ENCODE assay signal across 9 mouse cellular contexts in genomic region chr17:56023386-56023785, GRCm38 (mm10). TPM values are rescaled to one million over a fixed set of nuclear protein-coding genes. Genes with fewer than 3 reads are reported as not detected.
A peak's percentile ranks its signal among the peaks of the same experiment; 100 is the strongest.
DNase-seq lines count a peak whose midpoint lies in the region; ATAC-seq and TF ChIP-seq lines count a peak whose summit lies in the region.
"Had no signal": no experiment of that assay in that cellular context is flagged by ENCODE, and none has a peak within 500 bp of the region (broad histone marks: within the 10 kb centered on the region; RNA-seq: fewer than 3 reads in every experiment).

No protein-coding gene starts in this region.

- H3K27me3 ChIP-seq in spleen, adult 2 months (ENCODE audit: control insufficient read depth, insufficient read depth, low read length): no peaks in the 10 kb centered on the region
- H3K27me3 ChIP-seq in intestine, postnatal 0 days (replicated peaks; ENCODE audit: control insufficient read depth, insufficient read depth, low read length): no peaks in the 10 kb centered on the region
- H3K27me3 ChIP-seq in stomach, embryonic 15.5 days (replicated peaks): no peaks in the 10 kb centered on the region
- H3K27me3 ChIP-seq in kidney, embryonic 14.5 days (ENCODE audit: control insufficient read depth, insufficient read depth, low read length): no peaks in the 10 kb centered on the region
- H3K27me3 ChIP-seq: forebrain, embryonic 15.5 days had no signal

- H3K4me1 ChIP-seq in spleen, adult 2 months (ENCODE audit: control insufficient read depth, insufficient read depth, insufficient read length): peaks cover 52% of the 10 kb centered on the region
- no peaks in the 10 kb centered on the region for H3K4me1 ChIP-seq in intestine, postnatal 0 days (replicated peaks; ENCODE audit: control insufficient read depth, insufficient read depth, low read length)
- H3K4me1 ChIP-seq in stomach, embryonic 15.5 days: 0 out of 2 replicates have a peak, but pooled peaks cover 8% of the 10 kb centered on the region
- H3K4me1 ChIP-seq in kidney, embryonic 14.5 days (ENCODE audit: control insufficient read depth, insufficient read depth, low read length): peaks cover 12% of the 10 kb centered on the region

- ATAC-seq in intestine, postnatal 0 days: no peak
- ATAC-seq in stomach, embryonic 15.5 days (ENCODE audit: insufficient read depth, low FRiP score, low read depth): no peak; the same call in 1 of the 2 replicates
- ATAC-seq in kidney, embryonic 14.5 days (ENCODE audit: low FRiP score, low TSS enrichment): no peak
- ATAC-seq: forebrain, embryonic 15.5 days had no signal

- TF ChIP-seq POLR2A in spleen, adult 2 months (IDR thresholded peaks at IDR 0.05; ENCODE audit: low read depth, low read length): no peak

- H3K9ac ChIP-seq in intestine, postnatal 0 days (ENCODE audit: low read depth, low read length): no peak overlapping the region
- H3K9ac ChIP-seq in stomach, embryonic 15.5 days: no peak overlapping the region
- H3K9ac ChIP-seq in kidney, embryonic 14.5 days (ENCODE audit: low read depth, low read length): no peak overlapping the region
- H3K9ac ChIP-seq: forebrain, embryonic 15.5 days had no signal

- peak overlapping the region; percentile 43 for H3K27ac ChIP-seq in spleen, adult 2 months (ENCODE audit: insufficient read depth, low read length)
- H3K27ac ChIP-seq in intestine, postnatal 0 days (ENCODE audit: low read depth, low read length): 0 out of 2 replicates have a peak overlapping the region, but pooled peaks have one; percentile 16
- H3K27ac ChIP-seq in stomach, embryonic 15.5 days: peak overlapping the region; percentile 12; the same call in 1 of the 2 replicates
- no peak overlapping the region for H3K27ac ChIP-seq in kidney, embryonic 14.5 days (ENCODE audit: low read depth, low read length)

- WGBS in spleen, adult 2 months: 38% methylated on average over 5 of the region's 5 CpGs
- WGBS in intestine, postnatal 0 days: 33% methylated on average over 5 of the region's 5 CpGs
- 78% methylated on average over 5 of the region's 5 CpGs for WGBS in stomach, embryonic 15.5 days
- 71% methylated on average over 5 of the region's 5 CpGs for WGBS in kidney, embryonic 14.5 days

- H3K4me3 ChIP-seq in spleen, adult 2 months (ENCODE audit: extremely low read depth, insufficient read depth, insufficient read length): no peak overlapping the region
- H3K4me3 ChIP-seq in intestine, postnatal 0 days (ENCODE audit: low read depth, low read length): no peak overlapping the region
- no peak overlapping the region for H3K4me3 ChIP-seq in stomach, embryonic 15.5 days (replicated peaks)
- H3K4me3 ChIP-seq in kidney, embryonic 14.5 days (ENCODE audit: low read length): no peak overlapping the region
- H3K4me3 ChIP-seq: forebrain, embryonic 15.5 days had no signal

- no peak overlapping the region for H3K4me2 ChIP-seq in intestine, postnatal 0 days (replicated peaks; ENCODE audit: low read depth)
- H3K4me2 ChIP-seq in stomach, embryonic 15.5 days: no peak overlapping the region
- H3K4me2 ChIP-seq in kidney, embryonic 14.5 days (replicated peaks; ENCODE audit: low read depth, low read length): no peak overlapping the region
- H3K4me2 ChIP-seq: forebrain, embryonic 15.5 days had no signal

- H3K9me3 ChIP-seq in intestine, postnatal 0 days (ENCODE audit: control insufficient read depth): no peaks in the 10 kb centered on the region
- H3K9me3 ChIP-seq in stomach, embryonic 15.5 days: no peaks in the 10 kb centered on the region
- H3K9me3 ChIP-seq in kidney, embryonic 14.5 days (ENCODE audit: control insufficient read depth, low read length): no peaks in the 10 kb centered on the region
- H3K9me3 ChIP-seq: forebrain, embryonic 15.5 days had no signal

- H3K36me3 ChIP-seq in spleen, adult 2 months (ENCODE audit: control insufficient read depth, insufficient read depth, low read length): 0 out of 2 replicates have a peak, but pooled peaks cover 2% of the 10 kb centered on the region
- peaks cover 23% of the 10 kb centered on the region for H3K36me3 ChIP-seq in intestine, postnatal 0 days (ENCODE audit: control insufficient read depth, insufficient read depth)
- H3K36me3 ChIP-seq in stomach, embryonic 15.5 days: peaks cover 13% of the 10 kb centered on the region
- H3K36me3 ChIP-seq in kidney, embryonic 14.5 days (ENCODE audit: control insufficient read depth, insufficient read depth, low read length): peaks cover 18% of the 10 kb centered on the region; the same call in 1 of the 2 replicates

- no peak for TF ChIP-seq CTCF in spleen, adult 2 months (IDR thresholded peaks at IDR 0.05; ENCODE audit: extremely low read depth, insufficient read depth, insufficient read length, insufficient replicate concordance)
- TF ChIP-seq CTCF in intestine, postnatal 0 days (IDR thresholded peaks at IDR 0.05; ENCODE audit: low read depth): no peak

- DNase-seq in heart, adult 11 months: peak; percentile 96
- DNase-seq in heart, postnatal 25 days (ENCODE audit: low spot score): no peak
- DNase-seq in spleen, adult 2 months (ENCODE audit: low read depth in 1 of 2, low spot score in 2 of 2): peak in 1 of 2 experiments; percentile 38
- DNase-seq in spleen, postnatal 10 days (ENCODE audit: low spot score in 2 of 2): no peak
- DNase-seq in gastrocnemius, postnatal 4 days (ENCODE audit: low spot score in 2 of 2): no peak

- intact Hi-C loops in heart, postnatal 25 days (cut with DNase I): no loop called here

RNA-seq across cellular contexts. Expression of gene Sh3gl1, which starts 13.0 kb away (rescaled TPM):
- 10 to 100 TPM; 17.6 to 19.8 TPM for total RNA-seq in heart, postnatal 25 days (2021)
- polyA plus RNA-seq in spleen, adult 2 months (2012; rRNA removed): 72.3 and 80.8 TPM in 2 replicates
- polyA plus RNA-seq in intestine, postnatal 0 days (2015; fragmentation: Nextera tagmentation; extraction: Ambion mirVana): 92.3 and 97.0 TPM in 2 replicates
- polyA plus RNA-seq in stomach, embryonic 15.5 days (2015; fragmentation: Nextera tagmentation; extraction: Ambion mirVana): 136 and 142 TPM in 2 replicates
- total RNA-seq in gastrocnemius, postnatal 4 days (2021): 10 to 100 TPM; 56.0 to 59.9 TPM
- 145 and 155 TPM in 2 replicates for polyA plus RNA-seq in kidney, embryonic 14.5 days (2014; fragmentation: Nextera tagmentation; extraction: Ambion mirVana)

RNA-seq across cellular contexts. Expression of gene Chaf1a, which starts 16.9 kb away (rescaled TPM):
- 1 to 10 TPM in 1 of 2 experiments, under 1 TPM in 1; 0.95 to 1.2 TPM for total RNA-seq in heart, postnatal 25 days (2021)
- 2.8 and 4.3 TPM in 2 replicates for polyA plus RNA-seq in spleen, adult 2 months (2012; rRNA removed)
- 4.8 and 5.2 TPM in 2 replicates for polyA plus RNA-seq in intestine, postnatal 0 days (2015; fragmentation: Nextera tagmentation; extraction: Ambion mirVana)
- polyA plus RNA-seq in stomach, embryonic 15.5 days (2015; fragmentation: Nextera tagmentation; extraction: Ambion mirVana): 21.7 and 22.4 TPM in 2 replicates
- 10 to 100 TPM; 13.4 to 14.0 TPM for total RNA-seq in gastrocnemius, postnatal 4 days (2021)
- polyA plus RNA-seq in kidney, embryonic 14.5 days (2014; fragmentation: Nextera tagmentation; extraction: Ambion mirVana): 14.1 and 25.4 TPM in 2 replicates

RNA-seq across cellular contexts. Expression of gene Mpnd, which starts 17.9 kb away (rescaled TPM):
- total RNA-seq in heart, postnatal 25 days (2021): 10 to 100 TPM; 50.0 to 59.4 TPM
- 76.7 and 135 TPM in 2 replicates for polyA plus RNA-seq in spleen, adult 2 months (2012; rRNA removed)
- polyA plus RNA-seq in intestine, postnatal 0 days (2015; fragmentation: Nextera tagmentation; extraction: Ambion mirVana): 41.4 and 43.0 TPM in 2 replicates
- 89.7 and 91.8 TPM in 2 replicates for polyA plus RNA-seq in stomach, embryonic 15.5 days (2015; fragmentation: Nextera tagmentation; extraction: Ambion mirVana)
- 10 to 100 TPM; 32.7 to 44.3 TPM for total RNA-seq in gastrocnemius, postnatal 4 days (2021)
- 110 and 112 TPM in 2 replicates for polyA plus RNA-seq in kidney, embryonic 14.5 days (2014; fragmentation: Nextera tagmentation; extraction: Ambion mirVana)

RNA-seq across cellular contexts. Expression of gene Stap2, which starts 18.0 kb away (rescaled TPM):
- total RNA-seq in heart, postnatal 25 days (2021): 10 to 100 TPM; 14.1 to 14.6 TPM
- polyA plus RNA-seq in spleen, adult 2 months (2012; rRNA removed): 9.1 and 12.0 TPM in 2 replicates
- polyA plus RNA-seq in intestine, postnatal 0 days (2015; fragmentation: Nextera tagmentation; extraction: Ambion mirVana): 82.8 and 84.5 TPM in 2 replicates
- polyA plus RNA-seq in stomach, embryonic 15.5 days (2015; fragmentation: Nextera tagmentation; extraction: Ambion mirVana): 28.0 and 30.9 TPM in 2 replicates
- 1 to 10 TPM; 7.0 TPM for total RNA-seq in gastrocnemius, postnatal 4 days (2021)
- polyA plus RNA-seq in kidney, embryonic 14.5 days (2014; fragmentation: Nextera tagmentation; extraction: Ambion mirVana): 13.7 and 14.6 TPM in 2 replicates

RNA-seq across cellular contexts. Expression of gene Fsd1, which starts 37.1 kb away (rescaled TPM):
- total RNA-seq in heart, postnatal 25 days (2021): under 1 TPM in 1 of 2 experiments, not detected in 1; 0.47 TPM
- 0.06 and 0.07 TPM in 2 replicates for polyA plus RNA-seq in spleen, adult 2 months (2012; rRNA removed)
- polyA plus RNA-seq in intestine, postnatal 0 days (2015; fragmentation: Nextera tagmentation; extraction: Ambion mirVana): 3.6 and 4.2 TPM in 2 replicates
- 9.8 and 11.7 TPM in 2 replicates for polyA plus RNA-seq in stomach, embryonic 15.5 days (2015; fragmentation: Nextera tagmentation; extraction: Ambion mirVana)
- total RNA-seq in gastrocnemius, postnatal 4 days (2021): under 1 TPM in 1 of 2 experiments, not detected in 1; 0.32 TPM
- polyA plus RNA-seq in kidney, embryonic 14.5 days (2014; fragmentation: Nextera tagmentation; extraction: Ambion mirVana): 20.7 and 25.7 TPM in 2 replicates
